Mouse (Mus musculus) lung, embryonic 14.5 days (tissue): ENCODE results near the gene Teddm1b. TPM values are rescaled to one million over a fixed set of nuclear protein-coding genes. Genes with fewer than 3 reads are reported as not detected.
A peak's percentile ranks its signal among the peaks of the same experiment; 100 is the strongest.

Experiments used
- ATAC-seq: fragments of 200-750 bp; cut with Nextera tagmentation; 2 replicates; pipeline ENCODE4 v1.8.0; 2017; ENCODE audit warnings: mild to moderate bottlenecking, moderate TSS enrichment, moderate library complexity; ENCODE audit not compliant: insufficient read depth
- DNase-seq: peaks from one replicate; pipeline ENCODE4 v3.0.0-alpha.2; 2015
- H3K27ac ChIP-seq: fragments of 300-500 bp; sonication (generic); 2 replicates; pipeline ENCODE4 v1.5.1; 2014; ENCODE audit warnings: low read depth, mild to moderate bottlenecking, moderate library complexity
- H3K27me3 ChIP-seq: fragments of 300-500 bp; sonication (generic); 2 replicates; pipeline ENCODE4 v1.6.1; 2014; ENCODE audit warnings: low read length, control low read depth; ENCODE audit not compliant: insufficient read depth
- H3K36me3 ChIP-seq: fragments of 300-500 bp; sonication (generic); 2 replicates; pipeline ENCODE4 v1.6.1; 2014; ENCODE audit warnings: control low read depth; ENCODE audit not compliant: insufficient read depth
- H3K4me1 ChIP-seq: fragments of 300-500 bp; sonication (generic); 2 replicates; pipeline ENCODE4 v1.6.1; 2014; ENCODE audit warnings: antibody characterized with exemption, control low read depth; ENCODE audit not compliant: insufficient read depth
- H3K4me2 ChIP-seq: fragments of 300-500 bp; sonication (generic); 2 replicates; pipeline ENCODE4 v1.6.1; 2014; ENCODE audit warnings: mild to moderate bottlenecking
- H3K4me3 ChIP-seq: fragments of 300-500 bp; sonication (generic); 2 replicates; pipeline ENCODE4 v1.5.1; 2014; ENCODE audit warnings: low read depth, low read length
- H3K9ac ChIP-seq: fragments of 300-500 bp; sonication (generic); 2 replicates; pipeline ENCODE4 v1.6.1; 2014
- H3K9me3 ChIP-seq: fragments of 300-500 bp; sonication (generic); 2 replicates; pipeline ENCODE4 v1.6.1; 2016; ENCODE audit warnings: low read depth, low read length, control low read depth
- CTCF ChIP-seq: IDR thresholded peaks from 2 replicates; pipeline ENCODE4 v1.5.1; 2016; ENCODE audit warnings: antibody characterized with exemption, low read depth
- WGBS: fragments of 180-500 bp; shearing (Covaris S2); extraction: QIAGEN DNeasy Blood & Tissue Kit; methylation state at CpG from one replicate; pipeline ENCODE4 v1.1.7; 2014; 5-methylcytosine and 5-hydroxymethylcytosine counted together
- polyA plus RNA-seq: library from polyadenylated mRNA; unstranded; fragments of >200 nt; fragmentation: Nextera tagmentation; extraction: Ambion mirVana; gene quantifications from 2 replicates; pipeline ENCODE4 v1.2.1, GENCODE M21; 2014

The Teddm1b gene
- polyA plus RNA-seq, 1 experiment from 2014 or later: 0.34 TPM

DNA sequence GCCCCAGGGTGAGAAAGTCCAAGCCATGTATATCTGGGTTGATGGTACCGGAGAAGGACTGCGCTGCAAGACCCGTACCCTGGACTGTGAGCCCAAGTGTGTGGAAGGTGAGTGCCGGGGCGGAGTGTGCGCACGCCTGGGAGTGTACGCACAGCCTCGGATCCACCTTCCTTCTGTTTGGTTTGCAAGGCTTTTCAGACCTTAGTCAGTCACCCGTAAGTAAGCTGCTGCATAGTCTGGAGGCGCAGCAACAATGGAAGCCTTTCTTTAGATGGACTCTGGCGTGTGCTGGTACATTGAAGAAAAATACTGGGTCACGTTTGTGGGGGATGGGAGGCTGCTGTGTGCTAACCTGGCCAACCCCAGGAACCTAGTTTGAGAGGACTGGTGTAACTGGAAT lies 28.9 kb downstream of the Teddm1b start:
- Histone ChIP-seq H3K9me3 (no peaks in the 10 kb centered on the region), H3K36me3 (peaks cover 54% of the 10 kb centered on the region), H3K9ac (no peak overlapping the region), H3K27ac (no peak overlapping the region), H3K4me3 (no peak overlapping the region), H3K4me2 (no peak overlapping the region), H3K4me1 (0 out of 2 replicates have a peak, but pooled peaks cover 4% of the 10 kb centered on the region), H3K27me3 (no peaks in the 10 kb centered on the region)
- DNase-seq (no peak), ATAC-seq (no peak)
- TF ChIP-seq CTCF: no peak
- WGBS: 88% methylated on average over 13 of the region's 13 CpGs

DNA sequence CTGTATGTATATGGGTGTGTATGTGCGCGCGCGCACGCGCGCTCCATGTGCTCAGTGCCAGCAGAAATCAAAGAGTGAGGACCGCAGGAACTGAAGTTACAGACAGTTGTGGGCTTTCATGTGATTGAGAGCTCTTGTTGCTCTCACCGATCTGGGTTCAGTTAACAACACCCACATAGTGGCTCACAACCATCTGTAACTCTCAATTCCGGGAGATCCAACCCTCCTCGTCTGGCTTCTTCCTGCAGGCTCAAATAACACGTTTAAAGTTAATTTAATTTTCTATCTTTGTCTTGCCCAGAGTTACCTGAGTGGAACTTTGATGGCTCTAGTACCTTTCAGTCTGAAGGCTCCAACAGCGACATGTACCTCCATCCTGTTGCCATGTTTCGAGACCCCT lies 30.1 kb downstream of the Teddm1b start:
- no peak overlapping the region for H3K4me3 ChIP-seq

DNA sequence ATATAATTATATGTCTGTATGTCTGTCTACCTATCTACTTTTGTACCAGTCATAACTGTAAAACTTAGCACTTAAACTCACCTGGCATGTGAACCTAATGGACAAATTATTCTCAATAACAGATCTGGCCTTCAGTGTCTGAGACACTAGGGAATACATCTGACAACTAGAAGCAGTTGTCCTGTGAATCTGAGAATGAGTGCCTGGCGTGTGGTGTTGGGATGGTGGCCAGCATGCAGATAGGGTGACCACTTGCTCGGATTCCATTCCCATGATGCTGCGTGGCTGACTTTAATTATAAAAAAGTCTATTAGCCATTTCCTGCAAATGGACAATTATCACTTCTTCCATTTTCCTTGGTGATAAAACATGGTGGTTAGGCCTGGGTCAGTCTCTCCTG lies 31.7 kb downstream of the Teddm1b start:
- no peak for TF ChIP-seq CTCF
- no peak for ATAC-seq
- Histone ChIP-seq H3K36me3 (peaks cover 73% of the 10 kb centered on the region), H3K27ac (no peak overlapping the region), H3K9ac (no peak overlapping the region), H3K27me3 (no peaks in the 10 kb centered on the region), H3K4me3 (no peak overlapping the region), H3K4me2 (no peak overlapping the region), H3K9me3 (no peaks in the 10 kb centered on the region), H3K4me1 (0 out of 2 replicates have a peak, but pooled peaks cover 4% of the 10 kb centered on the region)
- no peak for DNase-seq
- whole genome bisulfite sequencing: 94% methylated on average over 3 of the region's 3 CpGs

More for the DNA sequence above, 30.1 kb downstream of the Teddm1b start:
- no peaks in the 10 kb centered on the region for H3K27me3 ChIP-seq
- H3K4me1 ChIP-seq: 0 out of 2 replicates have a peak, but pooled peaks cover 4% of the 10 kb centered on the region
- ATAC-seq (no peak), DNase-seq (no peak)
- WGBS: 94% methylated on average over 14 of the region's 14 CpGs
- H3K27ac ChIP-seq: no peak overlapping the region
- H3K36me3 ChIP-seq: peaks cover 63% of the 10 kb centered on the region
- no peak for TF ChIP-seq CTCF
- no peak overlapping the region for H3K9ac ChIP-seq
- no peak overlapping the region for H3K4me2 ChIP-seq
- no peaks in the 10 kb centered on the region for H3K9me3 ChIP-seq

DNA sequence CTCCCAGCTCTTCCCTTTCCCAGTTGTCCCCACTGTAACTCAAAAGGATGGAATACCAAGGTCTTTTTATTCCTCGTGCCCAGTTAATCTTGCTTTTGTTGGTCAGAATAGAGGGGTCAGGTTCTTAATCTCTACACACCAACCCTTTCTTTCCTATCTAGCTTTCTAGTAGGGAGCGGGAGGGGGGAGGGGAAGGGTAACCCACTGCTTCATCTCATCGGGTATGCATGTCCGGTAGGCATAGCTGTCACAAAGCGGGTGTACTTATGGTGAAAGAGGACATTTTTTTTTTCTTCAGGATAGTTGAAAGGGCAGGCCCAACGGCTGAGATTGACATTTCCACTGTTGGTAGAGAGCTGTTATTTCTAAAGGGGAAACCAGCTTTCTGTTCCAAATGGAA lies 34.1 kb downstream of the Teddm1b start:
- TF ChIP-seq CTCF: no peak
- ATAC-seq (no peak), DNase-seq (no peak)
- Histone ChIP-seq H3K9ac (no peak overlapping the region), H3K27me3 (no peaks in the 10 kb centered on the region), H3K36me3 (peaks cover 67% of the 10 kb centered on the region), H3K4me1 (no peaks in the 10 kb centered on the region), H3K4me3 (no peak overlapping the region), H3K4me2 (no peak overlapping the region), H3K9me3 (no peaks in the 10 kb centered on the region), H3K27ac (no peak overlapping the region)
- WGBS: 82% methylated on average over 6 of the region's 6 CpGs

DNA sequence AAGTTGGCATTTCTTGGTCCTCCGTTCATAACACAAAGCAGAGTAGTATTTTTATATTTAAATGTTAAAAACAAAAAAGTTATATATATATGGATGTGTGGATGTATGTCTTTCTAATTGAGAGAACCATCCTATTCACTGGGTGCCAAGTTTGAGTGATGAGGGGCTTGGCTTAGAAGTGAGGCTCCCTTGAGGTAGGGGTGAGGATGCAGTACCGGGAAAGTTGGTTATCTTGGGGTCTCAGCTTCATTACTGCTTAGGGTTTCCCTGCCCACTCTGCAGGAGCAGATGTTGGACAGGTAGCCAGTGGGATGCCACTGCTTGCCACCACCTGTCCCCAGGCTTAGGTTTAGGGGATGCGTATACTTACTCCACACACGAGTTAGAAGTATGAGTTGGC lies 34.6 kb downstream of the Teddm1b start:
- Histone ChIP-seq H3K4me2 (no peak overlapping the region), H3K36me3 (peaks cover 62% of the 10 kb centered on the region), H3K27ac (no peak overlapping the region), H3K4me3 (no peak overlapping the region), H3K9me3 (no peaks in the 10 kb centered on the region), H3K4me1 (no peaks in the 10 kb centered on the region), H3K9ac (no peak overlapping the region), H3K27me3 (no peaks in the 10 kb centered on the region)
- 76% methylated on average over 4 of the region's 4 CpGs for WGBS
- ATAC-seq (peak; percentile 29; the same call in 1 of the 2 replicates), DNase-seq (no peak)
- no peak for TF ChIP-seq CTCF

DNA sequence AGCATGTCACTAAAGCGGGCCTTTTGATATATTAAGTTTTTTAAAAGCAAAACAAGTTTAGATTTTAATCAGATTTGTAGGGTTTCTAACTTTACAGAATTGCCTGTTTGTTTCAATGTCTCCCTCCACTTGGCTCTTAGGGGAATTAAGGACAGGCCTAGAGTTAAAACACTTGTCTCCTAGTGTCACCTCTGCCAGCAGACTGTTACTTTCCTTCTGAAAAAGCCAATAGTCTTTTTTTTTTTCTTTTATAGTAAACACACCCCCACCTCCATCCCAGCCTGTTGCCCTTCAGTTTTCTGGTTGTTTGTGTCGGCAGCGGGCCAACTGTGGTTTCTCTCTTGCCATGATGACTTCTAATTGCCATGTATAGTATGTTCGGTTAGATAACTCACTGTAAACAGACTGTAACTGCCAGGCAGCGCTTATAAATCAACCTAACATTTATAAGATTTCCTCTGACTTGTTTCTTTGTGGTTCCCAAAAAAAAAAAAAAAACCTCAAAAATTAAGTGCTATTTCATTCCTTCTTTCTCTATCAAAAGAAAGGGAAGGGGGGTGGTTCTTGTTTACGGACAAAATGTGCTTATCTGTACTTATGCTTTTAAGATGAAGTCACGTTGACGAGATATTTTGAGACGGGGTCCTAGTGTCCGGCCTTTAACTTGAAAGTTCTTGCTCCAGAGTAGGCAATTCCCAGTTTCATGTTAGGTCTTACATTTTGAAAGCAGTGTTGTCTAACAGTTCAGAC lies 35.2 kb downstream of the Teddm1b start:
- WGBS: 45% methylated on average over 10 of the region's 10 CpGs
- ATAC-seq (peak; percentile 76), DNase-seq (peak; percentile 87)

DNA sequence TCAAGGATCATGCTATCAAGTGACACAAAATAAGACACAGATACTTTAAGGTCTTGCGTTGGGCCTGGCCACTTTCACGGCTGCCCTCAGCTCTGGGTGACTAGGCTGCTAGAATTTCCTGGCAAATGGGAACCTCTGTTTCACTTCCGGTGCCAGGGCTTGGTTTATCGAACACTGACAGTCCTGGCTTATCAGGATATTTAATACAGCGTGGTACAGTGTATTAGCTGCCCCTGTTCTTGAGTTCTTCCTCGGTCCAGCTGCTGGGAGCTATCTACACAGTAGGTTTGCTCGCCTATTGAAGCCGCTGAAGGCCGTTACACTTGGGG lies 35.8 kb downstream of the Teddm1b start:
- Histone ChIP-seq H3K36me3 (peaks cover 50% of the 10 kb centered on the region), H3K4me3 (no peak overlapping the region), H3K4me2 (no peak overlapping the region), H3K27ac (peak overlapping the region; percentile 21; the same call in 1 of the 2 replicates), H3K9ac (no peak overlapping the region), H3K4me1 (no peaks in the 10 kb centered on the region), H3K9me3 (no peaks in the 10 kb centered on the region), H3K27me3 (no peaks in the 10 kb centered on the region)
- WGBS: 66% methylated on average over 9 of the region's 9 CpGs
- TF ChIP-seq CTCF: no peak
- DNase-seq: no peak
- ATAC-seq: peak; percentile 42; the same call in 1 of the 2 replicates

More for the DNA sequence above, 35.2 kb downstream of the Teddm1b start:
- Histone ChIP-seq H3K4me3 (no peak overlapping the region), H3K4me2 (no peak overlapping the region), H3K36me3 (peaks cover 55% of the 10 kb centered on the region), H3K27ac (peak overlapping the region; percentile 21; the same call in 1 of the 2 replicates), H3K9ac (no peak overlapping the region), H3K27me3 (no peaks in the 10 kb centered on the region), H3K4me1 (no peaks in the 10 kb centered on the region), H3K9me3 (no peaks in the 10 kb centered on the region)
- TF ChIP-seq CTCF: no peak
